Mouse (Mus musculus): ENCODE measurements around the gene Prickle1.
A peak's percentile ranks its signal among the peaks of the same experiment; 100 is the strongest.

Prickle1 gene

DNA sequence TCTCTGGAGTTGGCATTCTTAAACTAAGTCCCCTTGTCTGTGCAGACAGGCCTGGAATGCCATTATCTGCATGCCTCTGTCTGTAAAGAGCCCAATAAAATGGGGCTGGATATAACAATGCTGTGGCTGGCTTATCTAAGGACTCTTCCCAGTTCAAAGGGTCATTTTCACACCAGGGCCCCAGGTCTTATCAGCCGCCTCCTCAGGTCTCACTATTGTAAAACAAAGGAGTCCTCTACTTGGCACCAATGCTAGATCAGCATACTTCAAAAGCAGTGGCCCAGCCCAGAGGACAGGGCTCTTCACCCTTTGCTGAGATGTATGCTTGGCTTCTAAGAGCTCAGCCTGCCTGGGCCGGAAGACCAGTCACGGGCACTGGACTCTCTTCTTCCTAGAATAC lies 56.3 kb downstream of the Prickle1 start:
- no peak for DNase-seq (ENCODE audit: low read depth, low spot score)

GRCm38 (mm10) chr15:93538551-93539205 lies 57.0 kb downstream of the Prickle1 start:
- DNase-seq (ENCODE audit: low read depth, low spot score) = no peak

- DNase-seq (ENCODE audit: low read depth, low spot score) = no peak
These were observed 57.9 kb downstream of the Prickle1 start for GRCm38 (mm10) chr15:93537745-93538144.

DNA sequence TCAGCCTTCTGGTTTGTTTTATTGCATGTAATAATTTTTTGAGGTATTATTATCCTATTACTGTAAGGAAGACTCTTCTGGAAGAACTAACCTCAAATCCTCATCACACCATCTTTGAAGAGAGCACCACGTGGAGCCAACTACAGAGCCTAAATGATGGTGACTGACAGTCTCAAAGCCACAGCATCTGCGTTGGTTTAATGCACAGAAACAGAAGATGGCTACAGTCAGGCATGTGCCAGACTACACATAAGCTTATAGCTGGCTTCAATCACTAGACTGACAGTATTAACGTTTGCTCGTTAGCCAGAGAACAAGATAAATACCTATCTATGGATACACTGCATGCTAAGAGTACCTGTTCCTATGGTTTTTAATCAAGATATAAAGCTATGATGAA lies 59.5 kb downstream of the Prickle1 start:
- no peak for DNase-seq (ENCODE audit: low read depth, low spot score)

DNA sequence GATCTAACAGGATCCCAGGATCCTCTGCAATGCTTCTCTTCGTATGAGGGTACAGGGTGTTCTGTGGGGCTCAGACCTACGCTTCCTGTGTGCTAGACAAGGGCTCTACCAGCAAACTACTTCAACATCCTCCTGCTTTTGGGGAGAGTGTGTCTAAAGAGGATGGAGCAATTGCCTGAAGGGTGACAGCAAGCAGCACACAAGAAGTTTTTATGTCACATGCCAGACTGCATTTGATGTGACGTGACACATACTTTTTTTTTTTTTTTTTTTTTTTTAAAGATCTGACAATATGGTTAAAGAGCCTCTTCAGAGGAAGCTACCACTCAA lies 65.0 kb downstream of the Prickle1 start:
- no peak for DNase-seq (ENCODE audit: low read depth, low spot score)

DNA sequence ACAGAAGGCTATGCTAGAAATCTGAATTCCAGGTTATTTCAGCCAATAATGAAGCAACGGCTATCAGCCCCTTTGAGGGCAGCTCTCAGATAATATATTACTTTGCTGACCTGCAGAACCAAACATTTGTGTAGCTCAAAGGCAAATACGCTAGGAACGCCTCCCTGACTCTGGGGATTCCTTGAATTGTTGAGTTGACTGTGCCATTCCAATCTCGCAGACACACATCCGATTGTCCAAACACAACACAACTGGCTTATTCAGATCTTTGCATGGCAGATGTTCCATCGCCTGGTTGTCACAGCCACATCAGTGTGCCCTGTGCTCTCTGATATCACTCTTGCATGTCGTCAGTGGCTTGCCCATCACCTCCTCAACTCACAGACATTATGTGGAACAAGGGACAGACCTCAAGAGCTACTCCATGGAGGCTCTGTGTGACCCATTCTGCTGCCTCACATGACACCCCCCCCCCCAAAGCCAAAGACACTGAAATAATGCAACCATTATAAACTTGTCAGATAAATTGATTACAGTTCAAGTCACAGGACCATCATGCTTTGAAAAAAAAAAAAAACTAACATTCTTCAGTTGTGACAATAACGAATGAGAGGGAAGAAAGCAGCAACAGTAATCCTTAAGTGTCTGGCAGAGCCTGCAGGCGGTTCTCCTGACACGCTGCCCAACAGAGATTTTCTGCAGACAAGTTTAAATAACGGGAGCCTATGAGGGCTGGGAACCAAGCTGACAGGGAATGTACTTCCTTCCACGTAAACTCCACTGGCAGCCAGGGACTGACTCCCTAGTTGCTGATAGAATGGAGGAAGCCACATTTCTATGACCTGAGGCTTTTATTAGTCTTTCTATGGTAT lies 65.6 kb downstream of the Prickle1 start:
- no peak for DNase-seq (ENCODE audit: low read depth, low spot score)

- DNase-seq (ENCODE audit: low read depth, low spot score) = no peak
These were observed 70.3 kb downstream of the Prickle1 start for GRCm38 (mm10) chr15:93525305-93525917.

DNA sequence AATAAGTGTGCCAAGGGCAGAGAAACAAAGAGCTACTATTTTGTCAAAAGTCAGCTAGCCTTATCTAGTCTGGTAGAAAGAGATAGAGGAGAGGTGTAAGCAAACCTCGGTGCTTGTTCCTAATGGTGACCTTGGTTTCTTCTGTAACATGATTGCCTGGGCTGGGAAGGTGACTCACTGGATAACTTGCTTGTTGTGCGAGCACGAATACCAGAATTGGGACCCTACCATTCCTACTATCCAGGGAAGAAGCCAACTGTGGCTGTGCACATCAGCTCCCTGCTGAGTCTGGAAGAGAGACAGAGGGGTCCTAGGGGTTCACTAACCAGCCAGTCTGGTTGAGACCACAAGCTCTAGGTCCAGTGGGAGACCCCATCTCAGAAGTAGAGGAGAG lies 73.9 kb downstream of the Prickle1 start:
- DNase-seq (ENCODE audit: low read depth, low spot score) = no peak

DNA sequence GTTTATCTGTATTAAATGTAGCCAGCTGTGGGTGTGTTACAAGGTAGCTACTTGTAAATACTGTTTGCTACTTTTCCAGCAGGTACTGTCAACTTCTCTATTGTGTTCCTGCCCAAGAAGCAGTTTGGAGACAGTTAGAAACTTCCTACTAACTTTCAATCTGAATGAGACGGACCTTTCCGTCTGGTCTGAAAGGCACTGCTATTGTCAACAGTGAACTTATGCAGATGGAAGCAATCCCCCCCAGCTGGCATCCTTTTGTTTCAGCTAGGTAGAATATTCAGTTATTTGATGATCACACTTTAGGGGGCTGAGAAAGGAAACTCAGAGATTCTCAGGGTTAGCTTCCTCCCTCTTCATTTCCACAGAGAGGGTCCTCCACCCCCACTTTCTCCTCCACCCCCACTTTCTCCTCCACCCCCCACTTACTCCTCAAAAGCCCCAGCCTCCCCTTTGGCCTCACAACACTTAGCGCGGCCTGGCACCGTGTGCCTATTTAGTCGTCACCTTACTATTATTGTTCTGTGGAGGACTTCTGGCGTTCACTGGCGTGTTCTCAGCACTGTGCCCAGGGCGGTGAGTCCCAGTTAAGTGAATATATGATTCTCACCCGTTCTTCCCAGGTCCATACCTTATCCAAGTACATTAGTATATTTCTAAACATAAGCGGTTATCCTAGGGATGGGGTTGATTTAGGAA lies 74.5 kb downstream of the Prickle1 start:
- DNase-seq (ENCODE audit: low read depth, low spot score) = peak; percentile 98

- no peak for DNase-seq (ENCODE audit: low read depth, low spot score)
These were observed 75.6 kb downstream of the Prickle1 start for GRCm38 (mm10) chr15:93519836-93520826.

GRCm38 (mm10) chr15:93518941-93519835 lies 76.5 kb downstream of the Prickle1 start:
- peak; percentile 89 for DNase-seq (ENCODE audit: low read depth, low spot score)

- no peak for DNase-seq (ENCODE audit: low read depth, low spot score)
These were observed 77.4 kb downstream of the Prickle1 start for GRCm38 (mm10) chr15:93518143-93518902.

- DNase-seq (ENCODE audit: low read depth, low spot score) = no peak
These were observed 78.6 kb downstream of the Prickle1 start for GRCm38 (mm10) chr15:93517022-93517565.

GRCm38 (mm10) chr15:93515316-93515715 lies 80.4 kb downstream of the Prickle1 start:
- DNase-seq (ENCODE audit: low read depth, low spot score) = no peak

- DNase-seq (ENCODE audit: low read depth, low spot score) = no peak
These were observed 81.8 kb downstream of the Prickle1 start for GRCm38 (mm10) chr15:93513939-93514341.

DNA sequence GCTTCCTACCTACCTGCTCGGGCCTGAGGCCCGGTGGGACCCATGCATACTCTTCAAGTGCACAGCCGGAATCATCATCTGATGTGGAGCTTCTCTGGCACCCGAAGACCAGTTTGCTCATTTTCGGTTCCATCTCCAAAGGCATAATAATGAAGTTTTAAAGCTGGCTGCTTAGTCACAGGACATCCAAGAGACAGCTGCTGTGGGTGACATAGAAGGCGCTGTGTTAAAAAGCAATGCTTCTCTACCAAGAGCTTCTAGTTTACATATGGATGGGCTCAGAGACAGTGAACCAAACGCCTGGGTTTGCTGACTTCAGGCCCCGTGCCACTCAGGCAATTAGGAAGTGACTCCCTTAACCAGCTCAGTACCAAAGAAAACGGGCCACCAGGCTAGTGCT lies 83.3 kb downstream of the Prickle1 start:
- DNase-seq (ENCODE audit: low read depth, low spot score) = no peak

DNA sequence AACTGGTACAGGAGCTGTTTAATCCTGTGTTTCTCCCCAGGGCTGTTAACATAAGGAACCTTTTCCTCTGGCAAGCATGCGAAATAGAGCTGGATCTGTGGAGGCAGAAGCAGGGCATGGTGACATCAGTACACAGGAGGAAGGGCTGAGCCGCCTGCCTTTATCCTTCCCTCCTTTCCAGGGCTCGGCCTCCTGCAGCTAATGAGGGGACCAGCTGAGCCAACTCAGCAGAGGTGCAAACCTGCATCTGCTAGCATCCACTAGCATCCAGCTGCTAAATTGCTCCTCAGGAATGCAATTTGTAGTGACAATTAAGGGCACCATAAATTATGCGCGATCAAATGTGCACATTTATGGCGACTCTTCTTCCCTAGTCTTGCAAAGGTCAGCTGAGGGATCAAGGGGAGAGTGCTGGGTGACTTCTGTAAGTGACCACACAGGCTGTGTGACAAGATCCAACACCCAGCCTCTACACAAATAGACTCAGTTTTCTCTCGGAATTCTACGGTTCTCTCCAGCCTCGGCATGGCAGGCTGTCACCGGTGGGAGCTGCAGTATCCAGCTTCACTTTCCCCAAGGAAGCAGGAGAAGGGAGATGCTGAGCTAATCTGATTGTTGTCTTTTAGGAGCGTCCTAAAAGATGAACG lies 84.9 kb downstream of the Prickle1 start:
- DNase-seq (ENCODE audit: low read depth, low spot score) = no peak

- DNase-seq (ENCODE audit: low read depth, low spot score) = no peak
These were observed 90.9 kb downstream of the Prickle1 start for GRCm38 (mm10) chr15:93504808-93505207.
